Mouse (Mus musculus) limb, embryonic 15.5 days (tissue): Measurements from ENCODE around the gene Galnt2. TPM values are rescaled to one million over a fixed set of nuclear protein-coding genes. Genes with fewer than 3 reads are reported as not detected.
A peak's percentile ranks its signal among the peaks of the same experiment; 100 is the strongest.

Experiments
- ATAC-seq: fragments of 200-750 bp; cut with Nextera tagmentation; 2 replicates; pipeline ENCODE4 v1.8.0; 2017; ENCODE audit warnings: low read depth, moderate TSS enrichment; ENCODE audit not compliant: insufficient number of reproducible peaks, low FRiP score, low TSS enrichment
- H3K27ac ChIP-seq: fragments of 300-500 bp; sonication (generic); 2 replicates; pipeline ENCODE4 v1.5.1; 2015; ENCODE audit warnings: moderate library complexity, mild to moderate bottlenecking, inconsistent platforms
- H3K27me3 ChIP-seq: fragments of 300-500 bp; sonication (generic); 2 replicates; pipeline ENCODE4 v1.6.1; 2015; ENCODE audit warnings: inconsistent platforms
- H3K36me3 ChIP-seq: fragments of 300-500 bp; sonication (generic); 2 replicates; pipeline ENCODE4 v1.6.1; 2015; ENCODE audit warnings: inconsistent platforms
- H3K4me1 ChIP-seq: fragments of 300-500 bp; sonication (generic); 2 replicates; pipeline ENCODE4 v1.6.1; 2015; ENCODE audit warnings: inconsistent platforms
- H3K4me2 ChIP-seq: fragments of 300-500 bp; sonication (generic); 2 replicates; pipeline ENCODE4 v1.6.1; 2015; ENCODE audit warnings: mild to moderate bottlenecking, inconsistent platforms
- H3K4me3 ChIP-seq: fragments of 300-500 bp; sonication (generic); 2 replicates; pipeline ENCODE4 v1.5.1; 2015; ENCODE audit warnings: mild to moderate bottlenecking, inconsistent platforms
- H3K9ac ChIP-seq: fragments of 300-500 bp; sonication (generic); 2 replicates; pipeline ENCODE4 v1.6.1; 2015; ENCODE audit warnings: inconsistent platforms
- H3K9me3 ChIP-seq: fragments of 300-500 bp; sonication (generic); 2 replicates; pipeline ENCODE4 v1.6.1; 2016; ENCODE audit warnings: inconsistent platforms
- WGBS: fragments of 180-500 bp; shearing (Covaris S2); methylation state at CpG from one replicate; pipeline ENCODE4 v1.1.7; 2015; 5-methylcytosine and 5-hydroxymethylcytosine counted together
- polyA plus RNA-seq: library from polyadenylated mRNA; unstranded; fragments of >200 nt; fragmentation: Nextera tagmentation; extraction: Ambion mirVana; gene quantifications from 2 replicates; pipeline ENCODE4 v1.2.1, GENCODE M21; 2015

Galnt2 gene
- 50.2 and 53.1 TPM in 2 replicates for polyA plus RNA-seq

- H3K9me3 ChIP-seq: no peaks in the 10 kb centered on the region
- peak within 1 kb of the TSS; percentile 74 for H3K27ac ChIP-seq
- H3K27me3 ChIP-seq: no peaks in the 10 kb centered on the region
- H3K4me1 ChIP-seq: peaks cover 28% of the 10 kb centered on the region
- peak within 1 kb of the TSS; percentile 90 for H3K4me3 ChIP-seq
- 0% methylated on average over 51 of the region's 53 CpGs for WGBS
- peak; percentile 79 for ATAC-seq
- H3K4me2 ChIP-seq: peak within 1 kb of the TSS; percentile 93
- peak within 1 kb of the TSS; percentile 82 for H3K9ac ChIP-seq
- H3K36me3 ChIP-seq: no peaks in the 10 kb centered on the region
These were observed at the start of gene Galnt2 for GRCm38 (mm10) chr8:124231176-124231484. Gene Galnt2, plus strand, starts transcription at chr8:124231391.

- no peak overlapping the region for H3K4me3 ChIP-seq
- H3K4me2 ChIP-seq: no peak overlapping the region
- H3K9ac ChIP-seq: no peak overlapping the region
- no peaks in the 10 kb centered on the region for H3K36me3 ChIP-seq
- H3K4me1 ChIP-seq: peaks cover 10% of the 10 kb centered on the region; the same call in 1 of the 2 replicates
- no peaks in the 10 kb centered on the region for H3K9me3 ChIP-seq
- no peak overlapping the region for H3K27ac ChIP-seq
- WGBS: 81% methylated on average over 5 of the region's 5 CpGs
- ATAC-seq: no peak
- no peaks in the 10 kb centered on the region for H3K27me3 ChIP-seq
These were observed 49.4 kb upstream of the Galnt2 start for GRCm38 (mm10) chr8:124181751-124182150.

GRCm38 (mm10) chr8:124182224-124182623 is 49.0 kb upstream of the Galnt2 start:
- H3K27me3 ChIP-seq: no peaks in the 10 kb centered on the region

GRCm38 (mm10) chr8:124184078-124184477 is 47.1 kb upstream of the Galnt2 start:
- Histone ChIP-seq H3K27me3 (no peaks in the 10 kb centered on the region), H3K27ac (no peak overlapping the region), H3K36me3 (no peaks in the 10 kb centered on the region), H3K4me2 (no peak overlapping the region), H3K9me3 (no peaks in the 10 kb centered on the region), H3K9ac (no peak overlapping the region), H3K4me1 (peaks cover 10% of the 10 kb centered on the region; the same call in 1 of the 2 replicates), H3K4me3 (no peak overlapping the region)
- 63% methylated on average over 3 of the region's 3 CpGs for WGBS
- ATAC-seq: no peak

More at GRCm38 (mm10) chr8:124182224-124182623, 49.0 kb upstream of the Galnt2 start:
- WGBS: 57% methylated on average over 13 of the region's 13 CpGs
- Histone ChIP-seq H3K4me3 (no peak overlapping the region), H3K4me2 (no peak overlapping the region), H3K27ac (no peak overlapping the region), H3K9ac (no peak overlapping the region), H3K4me1 (peaks cover 10% of the 10 kb centered on the region; the same call in 1 of the 2 replicates), H3K36me3 (no peaks in the 10 kb centered on the region), H3K9me3 (no peaks in the 10 kb centered on the region)
- no peak for ATAC-seq

GRCm38 (mm10) chr8:124184507-124184906 is 46.7 kb upstream of the Galnt2 start:
- H3K4me3 ChIP-seq: no peak overlapping the region
- no peaks in the 10 kb centered on the region for H3K9me3 ChIP-seq
- no peak for ATAC-seq
- H3K4me1 ChIP-seq: peaks cover 10% of the 10 kb centered on the region; the same call in 1 of the 2 replicates
- H3K27me3 ChIP-seq: no peaks in the 10 kb centered on the region
- WGBS: 61% methylated on average over 2 of the region's 2 CpGs
- H3K36me3 ChIP-seq: no peaks in the 10 kb centered on the region
- no peak overlapping the region for H3K27ac ChIP-seq
- H3K4me2 ChIP-seq: no peak overlapping the region
- H3K9ac ChIP-seq: no peak overlapping the region

- WGBS: 78% methylated on average over 6 of the region's 6 CpGs
- no peak for ATAC-seq
- H3K27ac ChIP-seq: no peak overlapping the region
- peaks cover 10% of the 10 kb centered on the region; the same call in 1 of the 2 replicates for H3K4me1 ChIP-seq
- no peak overlapping the region for H3K4me2 ChIP-seq
- no peaks in the 10 kb centered on the region for H3K27me3 ChIP-seq
- H3K9me3 ChIP-seq: no peaks in the 10 kb centered on the region
- H3K9ac ChIP-seq: no peak overlapping the region
- no peak overlapping the region for H3K4me3 ChIP-seq
- H3K36me3 ChIP-seq: no peaks in the 10 kb centered on the region
These were observed 46.1 kb upstream of the Galnt2 start for GRCm38 (mm10) chr8:124185081-124185480.

- no peak overlapping the region for H3K27ac ChIP-seq
- H3K4me3 ChIP-seq: no peak overlapping the region
- no peak for ATAC-seq
- H3K4me2 ChIP-seq: no peak overlapping the region
- no peaks in the 10 kb centered on the region for H3K36me3 ChIP-seq
- H3K9me3 ChIP-seq: no peaks in the 10 kb centered on the region
- peaks cover 16% of the 10 kb centered on the region for H3K4me1 ChIP-seq
- H3K9ac ChIP-seq: no peak overlapping the region
- no peaks in the 10 kb centered on the region for H3K27me3 ChIP-seq
- WGBS: 80% methylated on average over 7 of the region's 7 CpGs
These were observed 40.8 kb upstream of the Galnt2 start for GRCm38 (mm10) chr8:124190388-124190787.

GRCm38 (mm10) chr8:124192242-124192641 is 38.9 kb upstream of the Galnt2 start:
- H3K4me3 ChIP-seq: no peak overlapping the region
- H3K27ac ChIP-seq: no peak overlapping the region; the same call in 1 of the 2 replicates
- H3K4me1 ChIP-seq: peaks cover 28% of the 10 kb centered on the region
- H3K9ac ChIP-seq: no peak overlapping the region
- 73% methylated on average over 4 of the region's 4 CpGs for WGBS
- H3K36me3 ChIP-seq: no peaks in the 10 kb centered on the region
- H3K27me3 ChIP-seq: no peaks in the 10 kb centered on the region
- H3K4me2 ChIP-seq: no peak overlapping the region
- no peaks in the 10 kb centered on the region for H3K9me3 ChIP-seq
- no peak for ATAC-seq

GRCm38 (mm10) chr8:124192976-124193375 is 38.2 kb upstream of the Galnt2 start:
- H3K27me3 ChIP-seq: 0 out of 2 replicates have a peak, but pooled peaks cover under 1% of the 10 kb centered on the region
- no peaks in the 10 kb centered on the region for H3K9me3 ChIP-seq
- 66% methylated on average over 10 of the region's 10 CpGs for WGBS
- no peaks in the 10 kb centered on the region for H3K36me3 ChIP-seq
- no peak overlapping the region for H3K9ac ChIP-seq
- no peak overlapping the region for H3K4me3 ChIP-seq
- no peak overlapping the region for H3K4me2 ChIP-seq
- peaks cover 28% of the 10 kb centered on the region for H3K4me1 ChIP-seq
- 0 out of 2 replicates have a peak, but pooled peaks have one; percentile 32 for ATAC-seq
- peak overlapping the region; percentile 67 for H3K27ac ChIP-seq

- Histone ChIP-seq H3K4me2 (no peak overlapping the region), H3K9ac (no peak overlapping the region), H3K4me1 (peaks cover 28% of the 10 kb centered on the region), H3K27ac (peak overlapping the region; percentile 63; the same call in 1 of the 2 replicates), H3K27me3 (0 out of 2 replicates have a peak, but pooled peaks cover 3% of the 10 kb centered on the region), H3K9me3 (no peaks in the 10 kb centered on the region), H3K36me3 (no peaks in the 10 kb centered on the region), H3K4me3 (no peak overlapping the region)
- ATAC-seq: no peak
- WGBS: 80% methylated on average over 5 of the region's 5 CpGs
These were observed 37.2 kb upstream of the Galnt2 start for GRCm38 (mm10) chr8:124193992-124194391.

GRCm38 (mm10) chr8:124196195-124196594 is 35.0 kb upstream of the Galnt2 start:
- Histone ChIP-seq H3K4me3 (no peak overlapping the region), H3K36me3 (no peaks in the 10 kb centered on the region), H3K4me2 (no peak overlapping the region), H3K9ac (no peak overlapping the region), H3K27me3 (0 out of 2 replicates have a peak, but pooled peaks cover 3% of the 10 kb centered on the region), H3K27ac (no peak overlapping the region), H3K4me1 (peaks cover 24% of the 10 kb centered on the region), H3K9me3 (no peaks in the 10 kb centered on the region)
- 0 out of 2 replicates have a peak, but pooled peaks have one; percentile 44 for ATAC-seq
- WGBS: 16% methylated on average over 5 of the region's 5 CpGs

GRCm38 (mm10) chr8:124196797-124197196 is 34.4 kb upstream of the Galnt2 start:
- no peak overlapping the region for H3K4me3 ChIP-seq
- H3K36me3 ChIP-seq: no peaks in the 10 kb centered on the region
- H3K4me2 ChIP-seq: no peak overlapping the region
- no peak for ATAC-seq
- H3K27ac ChIP-seq: no peak overlapping the region
- peaks cover 24% of the 10 kb centered on the region for H3K4me1 ChIP-seq
- no peak overlapping the region for H3K9ac ChIP-seq
- WGBS: 32% methylated on average over 5 of the region's 5 CpGs
- no peaks in the 10 kb centered on the region for H3K9me3 ChIP-seq
- 0 out of 2 replicates have a peak, but pooled peaks cover 3% of the 10 kb centered on the region for H3K27me3 ChIP-seq

GRCm38 (mm10) chr8:124198230-124198629 is 33.0 kb upstream of the Galnt2 start:
- Histone ChIP-seq H3K4me3 (no peak overlapping the region), H3K9ac (no peak overlapping the region), H3K4me1 (peaks cover 14% of the 10 kb centered on the region), H3K4me2 (no peak overlapping the region), H3K36me3 (no peaks in the 10 kb centered on the region), H3K9me3 (no peaks in the 10 kb centered on the region), H3K27me3 (0 out of 2 replicates have a peak, but pooled peaks cover 3% of the 10 kb centered on the region), H3K27ac (no peak overlapping the region)
- WGBS: 85% methylated on average over 7 of the region's 7 CpGs
- no peak for ATAC-seq
